Mouse (Mus musculus) forebrain, embryonic 14.5 days (tissue): ENCODE data around the gene Inca1. TPM values are rescaled to one million over a fixed set of nuclear protein-coding genes. Genes with fewer than 3 reads are reported as not detected.

Experiments used
- ATAC-seq: fragments of 200-750 bp; cut with Nextera tagmentation; 2 replicates; pipeline ENCODE4 v1.8.0; 2017; ENCODE audit warnings: mild to moderate bottlenecking, moderate library complexity
- DNase-seq: peaks from one replicate; pipeline ENCODE4 v3.0.0-alpha.2; 2015; ENCODE audit warnings: low spot score
- H3K27ac ChIP-seq: fragments of 300-500 bp; sonication (generic); 2 replicates; pipeline ENCODE4 v1.5.1; 2014; ENCODE audit warnings: low read depth, mild to moderate bottlenecking, control low read depth, low read length, moderate library complexity
- H3K27me3 ChIP-seq: fragments of 300-500 bp; sonication (generic); replicated peaks from 2 replicates; pipeline ENCODE4 v1.6.1; 2014; ENCODE audit warnings: low read length, control low read depth, mixed read lengths; ENCODE audit not compliant: control insufficient read depth, insufficient read depth
- H3K36me3 ChIP-seq: fragments of 300-500 bp; sonication (generic); 2 replicates; pipeline ENCODE4 v1.6.1; 2014; ENCODE audit warnings: low read length, control low read depth; ENCODE audit not compliant: control insufficient read depth, insufficient read depth
- H3K4me1 ChIP-seq: fragments of 300-500 bp; sonication (generic); 2 replicates; pipeline ENCODE4 v1.6.1; 2014; ENCODE audit warnings: antibody characterized with exemption, low read length, control low read depth; ENCODE audit not compliant: control insufficient read depth, insufficient read depth
- H3K4me2 ChIP-seq: fragments of 300-500 bp; sonication (generic); 2 replicates; pipeline ENCODE4 v1.6.1; 2014; ENCODE audit warnings: mild to moderate bottlenecking, control low read depth, low read length
- H3K4me3 ChIP-seq: fragments of 300-500 bp; sonication (generic); 2 replicates; pipeline ENCODE4 v1.5.1; 2014; ENCODE audit warnings: low read depth, low read length, control low read depth
- H3K9ac ChIP-seq: fragments of 300-500 bp; sonication (generic); 2 replicates; pipeline ENCODE4 v1.6.1; 2014; ENCODE audit warnings: mild to moderate bottlenecking, low read length, control low read depth, moderate library complexity
- H3K9me3 ChIP-seq: fragments of 300-500 bp; sonication (generic); replicated peaks from 2 replicates; pipeline ENCODE4 v1.6.1; 2016; ENCODE audit warnings: low read length, control low read depth, mixed read lengths; ENCODE audit not compliant: control insufficient read depth
- WGBS: fragments of 180-500 bp; shearing (Covaris S2); extraction: QIAGEN DNeasy Blood & Tissue Kit; methylation state at CpG from one replicate; pipeline ENCODE4 v1.1.7; 2014; 5-methylcytosine and 5-hydroxymethylcytosine counted together
- polyA plus RNA-seq: library from polyadenylated mRNA; unstranded; fragments of >200 nt; fragmentation: Nextera tagmentation; extraction: Ambion mirVana; gene quantifications from 2 replicates; pipeline ENCODE4 v1.2.1, GENCODE M21; 2014

Inca1 gene
- polyA plus RNA-seq, 1 experiment from 2014 or later, result 0.75 TPM

GRCm38 (mm10) chr11:70654198-70654922 lies 45.6 kb downstream of the Inca1 start, which contains the start of gene Pfn1:
Pfn1 (minus strand) TSS chr11:70654644.
- ATAC-seq (peak; percentile 69), DNase-seq (peak; percentile 89)
- no peaks in the 10 kb centered on the region for H3K9me3 ChIP-seq
- H3K4me2 ChIP-seq, result peak within 1 kb of the TSS; percentile 91
- H3K27me3 ChIP-seq, result no peaks in the 10 kb centered on the region
- H3K9ac ChIP-seq, result peak within 1 kb of the TSS; percentile 97
- H3K4me1 ChIP-seq, result peaks cover 21% of the 10 kb centered on the region
- H3K4me3 ChIP-seq, result peak within 1 kb of the TSS; percentile 100
- under 1% methylated on average over 43 of the region's 61 CpGs for WGBS
- peaks cover 35% of the 10 kb centered on the region for H3K36me3 ChIP-seq
- H3K27ac ChIP-seq, result peak within 1 kb of the TSS; percentile 95

GRCm38 (mm10) chr11:70653345-70654197 lies 46.4 kb downstream of the Inca1 start:
- no peaks in the 10 kb centered on the region for H3K27me3 ChIP-seq
- peaks cover 26% of the 10 kb centered on the region for H3K4me1 ChIP-seq
- H3K36me3 ChIP-seq, result peaks cover 43% of the 10 kb centered on the region
- H3K27ac ChIP-seq, result peak overlapping the region; percentile 95
- WGBS, result 1% methylated on average over 58 of the region's 63 CpGs
- ATAC-seq (peak; percentile 70), DNase-seq (peak; percentile 70)
- H3K9me3 ChIP-seq, result no peaks in the 10 kb centered on the region
- peak overlapping the region; percentile 97 for H3K9ac ChIP-seq
- H3K4me3 ChIP-seq, result peak overlapping the region; percentile 100
- H3K4me2 ChIP-seq, result peak overlapping the region; percentile 91

GRCm38 (mm10) chr11:70652884-70653344 lies 47.0 kb downstream of the Inca1 start:
- H3K4me1 ChIP-seq, result peaks cover 32% of the 10 kb centered on the region
- no peak for ATAC-seq

GRCm38 (mm10) chr11:70652029-70652883 lies 47.7 kb downstream of the Inca1 start:
- H3K36me3 ChIP-seq, result peaks cover 47% of the 10 kb centered on the region
- no peak for ATAC-seq
- WGBS, result 78% methylated on average over 12 of the region's 12 CpGs
- H3K4me3 ChIP-seq, result peak overlapping the region; percentile 100
- H3K4me1 ChIP-seq, result peaks cover 34% of the 10 kb centered on the region
- H3K9me3 ChIP-seq, result no peaks in the 10 kb centered on the region
- H3K27ac ChIP-seq, result no peak overlapping the region
- no peak for DNase-seq
- H3K27me3 ChIP-seq, result no peaks in the 10 kb centered on the region
- peak overlapping the region; percentile 37 for H3K9ac ChIP-seq
- H3K4me2 ChIP-seq, result peak overlapping the region; percentile 91

More at GRCm38 (mm10) chr11:70652884-70653344, 47.0 kb downstream of the Inca1 start:
- no peaks in the 10 kb centered on the region for H3K9me3 ChIP-seq
- H3K27ac ChIP-seq, result peak overlapping the region; percentile 95
- peak overlapping the region; percentile 97 for H3K9ac ChIP-seq
- peak overlapping the region; percentile 100 for H3K4me3 ChIP-seq
- H3K27me3 ChIP-seq, result no peaks in the 10 kb centered on the region
- H3K36me3 ChIP-seq, result peaks cover 47% of the 10 kb centered on the region
- peak overlapping the region; percentile 91 for H3K4me2 ChIP-seq
- WGBS, result 60% methylated on average over 6 of the region's 6 CpGs
- DNase-seq, result no peak

GRCm38 (mm10) chr11:70651391-70651790 lies 48.6 kb downstream of the Inca1 start:
- H3K4me3 ChIP-seq, result no peak overlapping the region
- H3K4me1 ChIP-seq, result peaks cover 32% of the 10 kb centered on the region
- WGBS, result 70% methylated on average over 2 of the region's 2 CpGs

GRCm38 (mm10) chr11:70650322-70651175 lies 49.4 kb downstream of the Inca1 start:
- WGBS, result 84% methylated on average over 12 of the region's 12 CpGs
- no peaks in the 10 kb centered on the region for H3K9me3 ChIP-seq
- no peak overlapping the region for H3K9ac ChIP-seq
- H3K4me2 ChIP-seq, result no peak overlapping the region
- peaks cover 48% of the 10 kb centered on the region for H3K36me3 ChIP-seq
- ATAC-seq (no peak), DNase-seq (no peak)
- H3K4me3 ChIP-seq, result no peak overlapping the region
- no peak overlapping the region for H3K27ac ChIP-seq
- no peaks in the 10 kb centered on the region for H3K27me3 ChIP-seq
- H3K4me1 ChIP-seq, result peaks cover 32% of the 10 kb centered on the region

More at GRCm38 (mm10) chr11:70651391-70651790, 48.6 kb downstream of the Inca1 start:
- Histone ChIP-seq H3K27ac (no peak overlapping the region), H3K9ac (no peak overlapping the region), H3K27me3 (no peaks in the 10 kb centered on the region), H3K9me3 (no peaks in the 10 kb centered on the region), H3K36me3 (peaks cover 47% of the 10 kb centered on the region), H3K4me2 (no peak overlapping the region)
- ATAC-seq (no peak), DNase-seq (no peak)

GRCm38 (mm10) chr11:70649185-70649734 lies 50.7 kb downstream of the Inca1 start:
- DNase-seq (no peak), ATAC-seq (no peak)
- Histone ChIP-seq H3K9ac (no peak overlapping the region), H3K4me2 (peak overlapping the region; percentile 99; the same call in 1 of the 2 replicates), H3K4me3 (no peak overlapping the region), H3K27ac (no peak overlapping the region), H3K9me3 (no peaks in the 10 kb centered on the region), H3K4me1 (peaks cover 30% of the 10 kb centered on the region), H3K36me3 (peaks cover 61% of the 10 kb centered on the region), H3K27me3 (no peaks in the 10 kb centered on the region)
- WGBS, result 92% methylated on average over 8 of the region's 8 CpGs
